Mouse (Mus musculus): Measurements from ENCODE around the gene Arhgef18.

Arhgef18 gene

GRCm38 (mm10) chr8:3500235-3501090 lies 107.7 kb downstream of the Arhgef18 start, which contains the start of gene Mcoln1:
TSS of gene Mcoln1 (plus strand) at chr8:3500457.
- DNase-seq (ENCODE audit: low spot score in 2 of 2) = peak; percentile 98

- DNase-seq (ENCODE audit: low spot score in 2 of 2) = no peak
These were observed 109.4 kb downstream of the Arhgef18 start for GRCm38 (mm10) chr8:3502217-3502616.
